Mouse (Mus musculus) hindbrain, embryonic 14.5 days (tissue): Measurements from ENCODE around the gene Cngb1. TPM values are rescaled to one million over a fixed set of nuclear protein-coding genes. Genes with fewer than 3 reads are reported as not detected.
"Not testable (repeated sequence)": the region's sequence is repeated elsewhere in the genome, so short reads cannot be mapped to it uniquely, and the experiment has no call there.

Source experiments
- ATAC-seq: fragments of 200-750 bp; cut with Nextera tagmentation; 2 replicates; pipeline ENCODE4 v1.8.0; 2017; ENCODE audit warnings: moderate number of reproducible peaks, mild to moderate bottlenecking, moderate TSS enrichment, moderate library complexity; ENCODE audit not compliant: low FRiP score
- DNase-seq: peaks from one replicate; pipeline ENCODE4 v3.0.0-alpha.2; 2015; ENCODE audit warnings: low spot score
- H3K27ac ChIP-seq: fragments of 300-500 bp; sonication (generic); 2 replicates; pipeline ENCODE4 v1.5.1; 2014; ENCODE audit warnings: mild to moderate bottlenecking, moderate library complexity
- H3K27me3 ChIP-seq: fragments of 300-500 bp; sonication (generic); 2 replicates; pipeline ENCODE4 v1.6.1; 2014; ENCODE audit warnings: mild to moderate bottlenecking, low read length, mixed read lengths; ENCODE audit not compliant: control insufficient read depth, insufficient read depth
- H3K36me3 ChIP-seq: fragments of 300-500 bp; sonication (generic); replicated peaks from 2 replicates; pipeline ENCODE4 v1.6.1; 2014; ENCODE audit not compliant: control insufficient read depth, insufficient read depth
- H3K4me1 ChIP-seq: fragments of 300-500 bp; sonication (generic); replicated peaks from 2 replicates; pipeline ENCODE4 v1.6.1; 2014; ENCODE audit warnings: antibody characterized with exemption, low read length, mixed read lengths; ENCODE audit not compliant: control insufficient read depth, insufficient read depth
- H3K4me2 ChIP-seq: fragments of 300-500 bp; sonication (generic); replicated peaks from 2 replicates; pipeline ENCODE4 v1.6.1; 2014; ENCODE audit warnings: mild to moderate bottlenecking, moderate library complexity
- H3K4me3 ChIP-seq: fragments of 300-500 bp; sonication (generic); replicated peaks from 2 replicates; pipeline ENCODE4 v1.5.1; 2014; ENCODE audit warnings: mild to moderate bottlenecking, low read length
- H3K9ac ChIP-seq: fragments of 300-500 bp; sonication (generic); 2 replicates; pipeline ENCODE4 v1.6.1; 2014
- H3K9me3 ChIP-seq: fragments of 300-500 bp; sonication (generic); 2 replicates; pipeline ENCODE4 v1.6.1; 2016; ENCODE audit warnings: low read length; ENCODE audit not compliant: control insufficient read depth
- WGBS: fragments of 180-500 bp; shearing (Covaris S2); extraction: QIAGEN DNeasy Blood & Tissue Kit; methylation state at CpG from one replicate; pipeline ENCODE4 v1.1.7; 2014; 5-methylcytosine and 5-hydroxymethylcytosine counted together
- polyA plus RNA-seq: library from polyadenylated mRNA; unstranded; fragments of >200 nt; fragmentation: Nextera tagmentation; extraction: Ambion mirVana; gene quantifications from 2 replicates; pipeline ENCODE4 v1.2.1, GENCODE M21; 2014

Gene Cngb1
- polyA plus RNA-seq, 1 experiment from 2014 or later = 0.44 TPM

- DNase-seq (no peak), ATAC-seq (no peak)
- Histone ChIP-seq H3K27me3 (no peaks in the 10 kb centered on the region), H3K27ac (peak overlapping the region; percentile 95), H3K4me1 (peaks cover 35% of the 10 kb centered on the region), H3K4me3 (no peak overlapping the region), H3K36me3 (no peaks in the 10 kb centered on the region), H3K9me3 (no peaks in the 10 kb centered on the region), H3K4me2 (no peak overlapping the region), H3K9ac (peak overlapping the region; percentile 8; the same call in 1 of the 2 replicates)
- 75% methylated on average over 26 of the region's 26 CpGs for WGBS
Observed at GRCm38 (mm10) chr8:95242099-95242825, 64.1 kb downstream of the Cngb1 start.

- H3K9me3 ChIP-seq = no peaks in the 10 kb centered on the region
- H3K4me1 ChIP-seq = no peaks in the 10 kb centered on the region
- H3K9ac ChIP-seq = no peak overlapping the region
- ATAC-seq = no peak
- H3K4me2 ChIP-seq = no peak overlapping the region
- no peak overlapping the region for H3K27ac ChIP-seq
- no peak overlapping the region for H3K4me3 ChIP-seq
- 4% methylated on average over 3 of the region's 3 CpGs for WGBS
- no peaks in the 10 kb centered on the region for H3K27me3 ChIP-seq
- peak; percentile 84 for DNase-seq
- H3K36me3 ChIP-seq = no peaks in the 10 kb centered on the region
Observed at GRCm38 (mm10) chr8:95235683-95236082, 70.7 kb downstream of the Cngb1 start.

GRCm38 (mm10) chr8:95230086-95230485 lies 76.3 kb downstream of the Cngb1 start:
- H3K27me3 ChIP-seq, H3K4me1 ChIP-seq, H3K9ac ChIP-seq, H3K36me3 ChIP-seq, H3K9me3 ChIP-seq, ATAC-seq, H3K4me2 ChIP-seq, DNase-seq, H3K27ac ChIP-seq, H3K4me3 ChIP-seq: not testable (repeated sequence)
- 96% methylated on average over 9 of the region's 9 CpGs for WGBS

- Histone ChIP-seq H3K36me3 (no peaks in the 10 kb centered on the region), H3K27me3 (no peaks in the 10 kb centered on the region), H3K4me2 (no peak overlapping the region), H3K4me3 (no peak overlapping the region), H3K9ac (no peak overlapping the region), H3K4me1 (no peaks in the 10 kb centered on the region), H3K27ac (no peak overlapping the region), H3K9me3 (no peaks in the 10 kb centered on the region)
- DNase-seq (no peak), ATAC-seq (no peak)
- 51% methylated on average over 2 of the region's 2 CpGs for WGBS
Observed at GRCm38 (mm10) chr8:95227151-95227468, 79.3 kb downstream of the Cngb1 start.

GRCm38 (mm10) chr8:95226251-95227150 lies 79.9 kb downstream of the Cngb1 start:
- H3K36me3 ChIP-seq = no peaks in the 10 kb centered on the region
- no peak overlapping the region for H3K9ac ChIP-seq
- DNase-seq = no peak
- H3K9me3 ChIP-seq = no peaks in the 10 kb centered on the region
- no peak overlapping the region for H3K4me3 ChIP-seq
- WGBS = 67% methylated on average over 7 of the region's 7 CpGs
- no peaks in the 10 kb centered on the region for H3K4me1 ChIP-seq
- H3K27me3 ChIP-seq = no peaks in the 10 kb centered on the region
- H3K4me2 ChIP-seq = no peak overlapping the region
- no peak for ATAC-seq
- no peak overlapping the region for H3K27ac ChIP-seq

GRCm38 (mm10) chr8:95223969-95224368 lies 82.4 kb downstream of the Cngb1 start:
- Histone ChIP-seq H3K4me3 (no peak overlapping the region), H3K4me2 (no peak overlapping the region), H3K36me3 (no peaks in the 10 kb centered on the region), H3K27me3 (no peaks in the 10 kb centered on the region), H3K9ac (no peak overlapping the region), H3K9me3 (no peaks in the 10 kb centered on the region), H3K4me1 (no peaks in the 10 kb centered on the region), H3K27ac (no peak overlapping the region)
- ATAC-seq = no peak
- DNase-seq = no peak
- WGBS = 92% methylated on average over 5 of the region's 5 CpGs

- H3K27ac ChIP-seq = no peak overlapping the region
- 64% methylated on average over 2 of the region's 2 CpGs for WGBS
- DNase-seq = no peak
Observed at GRCm38 (mm10) chr8:95221045-95221444, 85.3 kb downstream of the Cngb1 start.

GRCm38 (mm10) chr8:95220571-95220998 lies 85.8 kb downstream of the Cngb1 start:
- 63% methylated on average over 7 of the region's 7 CpGs for WGBS

More at GRCm38 (mm10) chr8:95221045-95221444, 85.3 kb downstream of the Cngb1 start:
- Histone ChIP-seq H3K4me1 (no peaks in the 10 kb centered on the region), H3K4me2 (no peak overlapping the region), H3K4me3 (no peak overlapping the region), H3K9ac (no peak overlapping the region), H3K9me3 (no peaks in the 10 kb centered on the region), H3K27me3 (no peaks in the 10 kb centered on the region), H3K36me3 (no peaks in the 10 kb centered on the region)
- no peak for ATAC-seq

GRCm38 (mm10) chr8:95219623-95220022 lies 86.8 kb downstream of the Cngb1 start:
- DNase-seq (no peak), ATAC-seq (no peak)
- no peak overlapping the region for H3K4me3 ChIP-seq
- H3K9me3 ChIP-seq = no peaks in the 10 kb centered on the region
- H3K4me1 ChIP-seq = no peaks in the 10 kb centered on the region
- H3K27ac ChIP-seq = no peak overlapping the region
- no peak overlapping the region for H3K9ac ChIP-seq
- no peaks in the 10 kb centered on the region for H3K27me3 ChIP-seq
- 86% methylated on average over 8 of the region's 8 CpGs for WGBS
- no peak overlapping the region for H3K4me2 ChIP-seq
- H3K36me3 ChIP-seq = no peaks in the 10 kb centered on the region

More at GRCm38 (mm10) chr8:95220571-95220998, 85.8 kb downstream of the Cngb1 start:
- H3K27ac ChIP-seq = no peak overlapping the region
- no peaks in the 10 kb centered on the region for H3K36me3 ChIP-seq
- ATAC-seq = no peak
- H3K27me3 ChIP-seq = no peaks in the 10 kb centered on the region
- no peak for DNase-seq
- H3K9me3 ChIP-seq = no peaks in the 10 kb centered on the region
- H3K4me3 ChIP-seq = no peak overlapping the region
- no peak overlapping the region for H3K4me2 ChIP-seq
- no peak overlapping the region for H3K9ac ChIP-seq
- no peaks in the 10 kb centered on the region for H3K4me1 ChIP-seq
